Mouse (Mus musculus) hindbrain, embryonic 11.5 days (tissue): ENCODE measurements at regions not wholly inside any gene's neighbourhood (a gene's known extent, or its start where the extent isn't known, plus 50 kb on each side); places are given as distances from the start of the nearest gene placed in this dataset.

Experiments used
- ATAC-seq: fragments of 200-750 bp; cut with Nextera tagmentation; 2 replicates; pipeline ENCODE4 v1.8.0; 2017; ENCODE audit warnings: mild to moderate bottlenecking, moderate TSS enrichment, moderate library complexity; ENCODE audit not compliant: low FRiP score
- DNase-seq: peaks from one replicate; pipeline ENCODE4 v3.0.0-alpha.2; 2015; ENCODE audit warnings: low spot score
- H3K27ac ChIP-seq: fragments of 300-500 bp; sonication (generic); 2 replicates; pipeline ENCODE4 v1.5.1; 2014; ENCODE audit warnings: mild to moderate bottlenecking, low read depth, low read length
- H3K27me3 ChIP-seq: fragments of 300-500 bp; sonication (generic); 2 replicates; pipeline ENCODE4 v1.6.1; 2014; ENCODE audit warnings: mild to moderate bottlenecking, low read length, moderate library complexity, mixed read lengths; ENCODE audit not compliant: control insufficient read depth, insufficient read depth
- H3K36me3 ChIP-seq: fragments of 300-500 bp; sonication (generic); 2 replicates; pipeline ENCODE4 v1.6.1; 2014; ENCODE audit warnings: mild to moderate bottlenecking, low read length, moderate library complexity, mixed read lengths; ENCODE audit not compliant: control insufficient read depth, insufficient read depth
- H3K4me1 ChIP-seq: fragments of 300-500 bp; sonication (generic); replicated peaks from 2 replicates; pipeline ENCODE4 v1.6.1; 2014; ENCODE audit warnings: low read length, mixed read lengths; ENCODE audit not compliant: control insufficient read depth, insufficient read depth
- H3K4me2 ChIP-seq: fragments of 300-500 bp; sonication (generic); replicated peaks from 2 replicates; pipeline ENCODE4 v1.6.1; 2014; ENCODE audit warnings: mild to moderate bottlenecking, low read depth, low read length
- H3K4me3 ChIP-seq: fragments of 300-500 bp; sonication (generic); 2 replicates; pipeline ENCODE4 v1.5.1; 2014; ENCODE audit warnings: low read depth, low read length
- H3K9ac ChIP-seq: fragments of 300-500 bp; sonication (generic); 2 replicates; pipeline ENCODE4 v1.6.1; 2014; ENCODE audit warnings: low read depth, low read length
- H3K9me3 ChIP-seq: fragments of 300-500 bp; sonication (generic); 2 replicates; pipeline ENCODE4 v1.6.1; 2016; ENCODE audit warnings: low read length; ENCODE audit not compliant: control insufficient read depth
- WGBS: fragments of 180-500 bp; shearing (Covaris S2); extraction: QIAGEN DNeasy Blood & Tissue Kit; methylation state at CpG from one replicate; pipeline ENCODE4 v1.1.7; 2014; 5-methylcytosine and 5-hydroxymethylcytosine counted together

DNA sequence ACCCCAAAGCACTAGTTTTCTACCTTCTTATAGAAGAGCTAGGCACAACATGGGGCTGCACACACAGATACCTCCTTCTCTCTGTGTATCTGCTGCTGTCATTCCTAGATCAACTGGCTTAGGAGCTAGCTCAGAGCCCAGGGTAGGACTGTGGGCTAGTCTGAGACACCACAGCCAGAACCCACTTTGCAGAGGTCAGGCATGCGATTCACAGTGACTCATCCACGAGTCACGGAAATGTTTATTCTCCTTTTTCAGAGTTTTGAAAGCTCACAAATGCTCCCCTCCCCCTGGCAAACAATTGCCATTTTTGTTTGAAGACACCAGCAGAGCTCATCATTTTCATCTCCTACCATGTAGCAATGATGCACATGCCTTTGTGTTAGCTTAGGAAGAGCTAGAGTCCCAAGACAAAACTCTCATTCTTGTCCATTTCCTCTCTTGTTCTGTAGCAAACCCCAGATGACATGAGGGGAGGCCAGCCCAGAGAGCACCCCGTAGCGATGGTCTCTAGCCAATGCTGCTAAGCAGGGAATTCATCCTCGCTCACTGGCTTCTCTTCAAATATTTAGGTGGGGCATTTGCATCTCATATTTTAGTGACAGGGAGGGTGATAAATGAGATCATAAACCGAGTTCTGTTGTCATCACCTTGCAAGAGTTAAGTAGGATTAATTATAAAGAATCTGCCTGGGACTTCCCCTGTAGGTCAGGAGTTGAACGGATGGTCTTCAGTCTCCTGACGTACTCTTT is 108.4 kb upstream of the Twist2 start:
- no peak for DNase-seq

DNA sequence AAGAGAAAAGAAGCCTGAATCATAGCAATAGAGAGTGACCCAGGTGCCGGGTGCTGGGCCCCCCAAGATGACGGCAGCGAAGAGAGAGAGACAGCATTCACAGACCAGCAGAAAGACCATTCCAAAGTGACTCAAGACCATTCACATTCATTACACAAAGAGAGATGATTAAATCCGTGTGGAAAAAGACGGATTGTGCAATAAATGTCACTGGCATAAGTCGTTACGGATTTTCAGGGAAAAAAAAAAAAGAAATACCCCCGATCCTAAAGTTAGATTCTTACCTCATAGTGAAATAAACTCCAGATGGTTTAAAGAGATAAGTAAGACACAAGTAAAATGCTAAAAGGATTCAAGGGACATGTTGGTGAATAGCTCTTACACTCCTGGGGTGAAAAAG is 104.2 kb upstream of the Twist2 start:
- H3K4me1 ChIP-seq, result no peaks in the 10 kb centered on the region

More for the DNA sequence above, 108.4 kb upstream of the Twist2 start:
- no peaks in the 10 kb centered on the region for H3K36me3 ChIP-seq
- no peaks in the 10 kb centered on the region for H3K9me3 ChIP-seq
- ATAC-seq, result no peak
- 87% methylated on average over 9 of the region's 9 CpGs for WGBS
- no peak overlapping the region for H3K27ac ChIP-seq
- H3K9ac ChIP-seq, result no peak overlapping the region
- H3K4me3 ChIP-seq, result no peak overlapping the region
- no peak overlapping the region for H3K4me2 ChIP-seq
- H3K4me1 ChIP-seq, result no peaks in the 10 kb centered on the region
- H3K27me3 ChIP-seq, result no peaks in the 10 kb centered on the region

DNA sequence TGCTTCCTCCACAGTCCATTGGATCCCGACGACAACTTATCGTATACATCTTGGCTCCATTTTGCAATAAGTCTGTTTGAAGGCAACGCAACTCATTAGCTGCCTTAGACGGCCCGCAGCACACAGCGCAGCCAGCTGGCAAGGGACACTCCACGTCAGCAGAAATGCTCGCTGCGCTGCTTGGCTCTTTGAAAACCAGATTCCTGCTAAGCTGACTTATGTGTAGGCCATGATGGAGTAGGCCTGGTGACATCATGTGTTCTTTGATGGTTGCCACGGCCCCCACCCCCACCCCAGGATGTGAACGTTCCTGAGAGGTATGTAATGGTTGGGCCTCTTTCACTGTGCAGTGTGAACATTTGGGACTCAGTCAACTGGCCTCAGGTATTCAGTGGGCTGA is 99.8 kb upstream of the Twist2 start:
- H3K4me3 ChIP-seq, result no peak overlapping the region
- no peak overlapping the region for H3K4me2 ChIP-seq
- no peaks in the 10 kb centered on the region for H3K27me3 ChIP-seq
- 86% methylated on average over 12 of the region's 12 CpGs for WGBS
- ATAC-seq (no peak), DNase-seq (no peak)
- H3K4me1 ChIP-seq, result no peaks in the 10 kb centered on the region
- H3K9me3 ChIP-seq, result no peaks in the 10 kb centered on the region
- no peak overlapping the region for H3K27ac ChIP-seq
- H3K36me3 ChIP-seq, result no peaks in the 10 kb centered on the region
- H3K9ac ChIP-seq, result no peak overlapping the region

More for the DNA sequence above, 104.2 kb upstream of the Twist2 start:
- WGBS, result 88% methylated on average over 8 of the region's 8 CpGs
- ATAC-seq, result no peak
- DNase-seq, result no peak
- H3K27me3 ChIP-seq, result no peaks in the 10 kb centered on the region
- H3K4me2 ChIP-seq, result no peak overlapping the region
- no peak overlapping the region for H3K4me3 ChIP-seq
- no peaks in the 10 kb centered on the region for H3K9me3 ChIP-seq
- no peaks in the 10 kb centered on the region for H3K36me3 ChIP-seq
- H3K27ac ChIP-seq, result no peak overlapping the region
- no peak overlapping the region for H3K9ac ChIP-seq

DNA sequence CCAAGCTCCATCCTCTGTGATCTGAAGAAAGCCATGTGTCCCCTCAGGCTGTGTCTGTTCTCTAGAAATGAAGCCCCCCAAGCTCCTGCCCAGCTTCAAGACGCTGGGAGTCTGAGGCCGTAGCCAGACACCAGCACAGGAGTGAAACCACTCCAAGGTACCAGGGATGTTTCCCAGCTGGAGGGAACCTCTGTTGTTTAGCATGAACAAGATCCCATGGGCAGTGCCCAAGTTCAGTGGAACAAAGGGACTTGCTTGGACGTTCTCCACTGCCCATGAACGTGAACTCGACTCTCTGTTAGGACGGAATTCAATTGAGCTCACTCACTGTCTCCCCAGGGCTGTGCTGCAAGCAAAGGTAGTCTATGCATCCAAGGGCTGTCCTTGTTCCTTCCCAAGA is 99.2 kb upstream of the Twist2 start:
- no peak for DNase-seq
- H3K27ac ChIP-seq, result no peak overlapping the region
- ATAC-seq, result no peak
- WGBS, result 90% methylated on average over 6 of the region's 6 CpGs
- H3K36me3 ChIP-seq, result no peaks in the 10 kb centered on the region
- no peak overlapping the region for H3K4me2 ChIP-seq
- H3K4me3 ChIP-seq, result no peak overlapping the region
- no peaks in the 10 kb centered on the region for H3K9me3 ChIP-seq
- no peaks in the 10 kb centered on the region for H3K4me1 ChIP-seq
- no peaks in the 10 kb centered on the region; the same call in 1 of the 2 replicates for H3K27me3 ChIP-seq
- no peak overlapping the region for H3K9ac ChIP-seq

DNA sequence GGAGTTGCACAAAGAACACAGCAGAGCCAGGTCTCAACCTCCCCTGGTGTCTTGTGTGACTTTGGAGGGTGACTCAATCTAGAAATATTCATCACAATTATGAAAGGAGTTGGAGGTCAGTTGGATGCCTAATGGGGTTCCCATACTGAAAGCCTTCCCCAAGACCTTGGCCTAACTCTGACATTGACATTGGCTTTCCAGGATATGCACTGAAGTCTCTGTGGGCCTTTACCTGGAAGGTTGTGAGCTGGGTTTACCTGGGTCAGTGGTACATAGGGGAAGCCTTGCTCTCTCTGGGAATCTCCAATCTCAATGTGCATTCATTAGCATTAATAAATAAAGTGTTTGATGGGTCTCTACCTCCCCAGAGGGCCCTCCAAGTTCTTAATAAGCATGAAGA is 98.5 kb upstream of the Twist2 start:
- H3K4me2 ChIP-seq, result no peak overlapping the region
- H3K27me3 ChIP-seq, result no peaks in the 10 kb centered on the region; the same call in 1 of the 2 replicates
- no peaks in the 10 kb centered on the region for H3K4me1 ChIP-seq
- DNase-seq (no peak), ATAC-seq (no peak)
- no peak overlapping the region for H3K4me3 ChIP-seq
- H3K27ac ChIP-seq, result no peak overlapping the region
- no peaks in the 10 kb centered on the region for H3K36me3 ChIP-seq
- H3K9me3 ChIP-seq, result no peaks in the 10 kb centered on the region
- no peak overlapping the region for H3K9ac ChIP-seq

DNA sequence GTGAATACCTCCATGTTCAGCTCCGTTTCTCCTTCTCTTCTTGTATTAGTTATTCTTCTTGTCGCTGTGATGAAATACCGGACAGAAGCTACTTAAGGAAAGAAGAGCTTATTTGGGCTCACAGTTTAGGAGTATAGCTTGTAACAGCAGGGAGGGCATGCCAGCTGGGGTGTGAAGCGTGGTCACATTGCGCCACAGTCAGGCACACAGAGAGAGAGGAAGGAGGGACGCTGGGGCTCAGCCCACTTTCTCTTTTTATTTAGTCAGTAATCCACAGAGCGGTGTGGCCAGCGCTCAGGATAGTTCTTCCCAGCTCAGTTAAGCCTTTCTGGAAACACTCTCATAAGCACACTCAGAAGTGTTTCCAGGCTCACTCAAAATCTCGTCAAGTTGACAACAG is 95.8 kb upstream of the Twist2 start:
- ATAC-seq, result no peak
- no peak overlapping the region for H3K4me2 ChIP-seq

DNA sequence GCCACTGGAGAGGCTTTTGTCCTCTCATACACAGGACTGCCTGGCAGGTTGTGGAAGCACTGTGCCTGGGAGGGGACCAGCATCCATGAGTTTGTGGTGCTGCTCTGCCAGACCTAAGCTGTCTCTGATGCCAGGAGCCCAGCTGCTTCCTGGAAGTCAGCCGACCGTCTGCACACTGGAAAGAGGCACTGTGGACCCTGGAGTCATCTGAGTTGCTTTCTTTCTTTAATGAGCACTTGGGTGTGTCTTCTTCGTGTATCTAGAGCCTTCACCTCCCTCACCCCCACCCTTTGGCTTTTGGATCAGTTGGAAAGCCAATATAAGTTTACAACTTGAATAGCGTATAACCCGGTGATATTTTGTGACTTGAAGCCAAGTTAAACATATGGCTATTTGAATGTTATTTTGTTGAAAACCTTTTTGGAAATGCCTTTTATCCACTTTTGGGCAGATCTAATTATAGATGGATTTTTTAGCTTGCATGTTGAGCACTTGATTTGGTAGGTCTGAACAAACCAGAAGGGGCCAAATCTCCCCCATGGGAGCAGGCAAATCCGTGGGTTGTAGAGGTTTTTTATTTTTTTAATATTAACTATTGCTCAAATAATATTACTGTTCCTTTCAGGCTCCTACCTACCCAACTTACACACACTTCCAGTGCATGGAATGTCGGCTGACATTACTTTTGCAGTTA is 92.6 kb upstream of the Twist2 start:
- Histone ChIP-seq H3K27me3 (no peaks in the 10 kb centered on the region; the same call in 1 of the 2 replicates), H3K9ac (no peak overlapping the region), H3K4me1 (no peaks in the 10 kb centered on the region), H3K36me3 (no peaks in the 10 kb centered on the region), H3K9me3 (no peaks in the 10 kb centered on the region), H3K4me2 (no peak overlapping the region), H3K27ac (no peak overlapping the region), H3K4me3 (no peak overlapping the region)
- DNase-seq (no peak), ATAC-seq (no peak)
- 84% methylated on average over 7 of the region's 7 CpGs for WGBS

More for the DNA sequence above, 95.8 kb upstream of the Twist2 start:
- Histone ChIP-seq H3K9ac (no peak overlapping the region), H3K27me3 (no peaks in the 10 kb centered on the region; the same call in 1 of the 2 replicates), H3K4me3 (no peak overlapping the region), H3K9me3 (no peaks in the 10 kb centered on the region), H3K27ac (no peak overlapping the region), H3K4me1 (no peaks in the 10 kb centered on the region), H3K36me3 (no peaks in the 10 kb centered on the region)
- 86% methylated on average over 9 of the region's 9 CpGs for WGBS
- DNase-seq, result no peak

DNA sequence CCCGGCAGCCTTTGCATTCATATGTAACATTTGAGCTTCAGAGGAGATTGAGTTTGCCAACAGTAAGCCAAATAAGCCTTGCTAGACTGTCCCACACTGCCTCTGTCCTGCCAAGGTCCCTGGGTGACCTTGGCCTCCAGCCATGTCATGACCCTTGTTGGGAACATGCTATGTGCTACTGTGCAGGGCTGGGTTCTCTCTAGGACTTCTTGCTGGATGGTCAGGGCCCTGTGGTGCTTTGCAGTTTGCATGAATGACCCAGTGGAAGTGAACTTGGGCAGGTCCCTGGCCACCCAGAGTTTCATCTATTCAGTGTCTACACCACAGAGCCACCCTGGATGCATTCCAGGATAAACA is 92.0 kb upstream of the Twist2 start:
- H3K36me3 ChIP-seq, result no peaks in the 10 kb centered on the region
- 97% methylated on average over 1 of the region's 1 CpGs for WGBS
- no peak overlapping the region for H3K27ac ChIP-seq
- H3K4me2 ChIP-seq, result no peak overlapping the region
- no peak overlapping the region for H3K9ac ChIP-seq
- no peaks in the 10 kb centered on the region for H3K4me1 ChIP-seq
- no peaks in the 10 kb centered on the region; the same call in 1 of the 2 replicates for H3K27me3 ChIP-seq
- no peak for ATAC-seq
- DNase-seq, result no peak
- H3K4me3 ChIP-seq, result no peak overlapping the region
- H3K9me3 ChIP-seq, result no peaks in the 10 kb centered on the region

DNA sequence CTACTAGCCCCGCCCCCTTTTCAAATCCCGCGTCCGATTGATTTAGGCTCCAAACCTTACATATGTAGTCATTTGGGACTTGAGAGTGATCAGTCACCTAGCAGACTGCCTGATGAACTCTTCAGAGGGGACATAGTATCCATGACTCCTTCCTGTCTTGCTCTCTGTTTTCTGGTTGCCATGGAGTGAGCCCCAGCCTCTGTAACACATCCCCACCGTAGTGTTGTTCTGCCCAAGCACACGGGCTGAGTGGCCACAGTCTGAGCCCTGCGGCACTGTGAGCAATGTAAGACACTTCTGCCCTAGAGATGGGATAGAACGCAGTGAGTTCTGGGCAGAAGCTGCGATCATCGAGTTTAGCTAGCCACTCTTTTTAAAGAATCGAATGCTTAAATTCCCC is 88.1 kb upstream of the Twist2 start:
- 86% methylated on average over 11 of the region's 11 CpGs for WGBS
- H3K9ac ChIP-seq, result no peak overlapping the region
- H3K4me1 ChIP-seq, result no peaks in the 10 kb centered on the region

More for the DNA sequence above, 88.1 kb upstream of the Twist2 start:
- no peak for DNase-seq
- no peak overlapping the region for H3K4me2 ChIP-seq
- ATAC-seq, result no peak
- no peak overlapping the region for H3K4me3 ChIP-seq
- H3K36me3 ChIP-seq, result no peaks in the 10 kb centered on the region
- no peak overlapping the region for H3K27ac ChIP-seq
- no peaks in the 10 kb centered on the region for H3K9me3 ChIP-seq
- no peaks in the 10 kb centered on the region for H3K27me3 ChIP-seq
